Mouse (Mus musculus) frontal cortex, postnatal 14 days (tissue): ENCODE data around the gene Poln.

ENCODE experiments used
- DNase-seq, 2 experiments: peaks; one replicate each; pipeline ENCODE4 v3.0.0; 2022; ENCODE audit warnings: low spot score in 2 of 2

Poln gene

DNA sequence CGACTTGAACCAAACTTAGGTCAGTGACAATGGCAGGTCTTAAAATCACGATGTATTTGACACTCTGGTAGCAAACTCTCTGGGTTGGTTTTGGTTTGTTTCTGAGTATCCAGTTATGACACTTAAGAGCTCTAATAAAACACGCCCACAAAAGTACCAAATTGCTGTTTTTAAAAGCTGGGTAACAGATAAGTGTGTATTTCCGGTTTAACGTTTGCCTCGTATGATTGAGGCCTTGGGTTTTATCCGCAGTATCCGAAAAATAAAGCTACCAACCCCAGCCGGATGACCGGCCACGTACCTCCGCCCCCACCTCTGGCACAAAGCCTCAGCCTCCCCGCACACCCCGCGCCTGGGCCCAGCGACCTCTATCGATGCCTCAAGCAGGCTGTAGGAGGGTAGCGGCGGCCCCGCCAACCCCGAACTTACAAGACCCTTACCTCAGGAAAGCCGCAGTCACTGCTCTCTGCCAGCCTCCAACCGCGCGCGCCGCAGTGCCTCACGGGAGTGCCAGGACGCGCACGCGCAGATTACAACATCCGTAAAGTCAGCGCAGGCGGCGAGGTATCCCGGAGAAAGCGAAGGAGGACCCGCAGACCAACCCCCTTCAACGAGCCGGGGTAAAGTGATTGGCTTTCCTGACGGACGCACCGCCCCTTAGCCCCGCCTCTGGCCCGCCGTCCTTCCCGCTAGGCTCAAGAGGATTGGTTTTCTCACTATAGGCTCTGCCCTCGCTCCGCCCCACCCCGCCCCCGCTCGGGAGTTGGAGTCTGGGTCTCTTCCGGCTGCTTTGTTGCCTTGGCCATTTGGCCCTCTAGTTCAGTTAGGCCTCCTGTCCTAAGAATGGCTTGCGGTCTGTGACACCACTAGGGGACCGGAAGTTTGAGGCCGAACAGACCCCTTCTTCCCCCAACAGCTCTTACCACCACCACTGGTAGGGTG is at the start of gene Poln, which contains the start of gene Haus3:
Poln (minus strand) TSS at position 499 of the 942 bp plus-strand sequence.
Haus3 (minus strand) TSS at position 578 of the 942 bp plus-strand sequence.
- peak; percentile 97 for DNase-seq

DNA sequence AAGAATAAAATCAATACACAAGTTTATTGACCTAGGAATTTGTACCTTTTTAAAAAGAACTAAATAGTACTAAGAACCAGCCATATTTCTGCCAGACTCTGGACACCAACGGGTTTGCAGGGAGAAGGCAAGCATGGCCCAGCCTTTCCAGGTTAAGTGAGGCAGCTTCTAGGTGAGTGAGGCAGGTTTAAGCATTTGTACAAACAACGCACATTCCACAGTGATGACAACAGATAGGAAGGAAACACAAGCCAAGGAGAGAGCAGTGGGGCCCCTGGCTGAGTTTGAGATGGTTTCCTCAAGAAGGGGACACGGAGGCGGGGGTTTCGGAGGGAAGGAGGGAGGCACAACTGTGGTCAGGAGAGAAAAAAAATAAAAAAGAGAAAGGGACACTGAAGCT is 49.4 kb upstream of the Poln start:
- DNase-seq = no peak

DNA sequence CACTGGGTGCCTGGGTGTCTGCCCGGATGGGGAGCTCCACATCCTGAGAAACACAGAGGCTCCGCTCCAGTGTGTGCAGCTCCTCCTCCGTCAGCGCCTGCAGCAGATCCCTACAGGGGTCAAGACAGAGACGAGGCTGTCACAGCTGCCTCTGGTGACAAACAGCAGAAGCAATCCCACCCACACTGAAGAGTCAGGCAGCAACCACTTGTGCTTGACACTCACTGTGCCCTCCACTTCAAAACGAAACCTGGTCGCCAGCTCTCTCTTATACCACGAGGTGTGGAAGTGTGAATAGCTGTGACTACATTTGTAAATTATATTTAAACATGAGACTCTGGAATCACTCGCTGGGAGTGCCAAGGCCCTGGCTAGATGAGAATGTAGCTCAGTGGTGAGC is 48.5 kb upstream of the Poln start:
- DNase-seq = no peak

DNA sequence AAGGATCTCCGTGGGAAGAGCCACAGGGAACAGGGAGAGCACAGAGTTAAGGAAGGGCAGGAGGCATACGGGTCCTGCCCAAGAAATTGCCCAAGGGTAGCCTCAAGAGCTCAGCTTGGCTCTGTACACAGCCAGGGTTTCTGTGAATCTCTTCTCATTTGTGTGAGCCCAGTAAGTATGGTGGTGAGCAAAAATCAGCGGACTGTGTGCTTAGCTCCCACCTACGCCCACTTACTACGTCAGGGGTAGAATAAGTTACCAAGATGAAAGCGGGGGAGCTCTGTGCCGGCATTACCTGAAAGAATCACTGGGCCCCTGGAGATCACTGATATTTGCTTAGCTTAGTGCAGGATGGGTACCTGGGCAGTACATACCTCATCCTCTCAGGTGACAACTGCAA is 46.8 kb upstream of the Poln start:
- DNase-seq = no peak

DNA sequence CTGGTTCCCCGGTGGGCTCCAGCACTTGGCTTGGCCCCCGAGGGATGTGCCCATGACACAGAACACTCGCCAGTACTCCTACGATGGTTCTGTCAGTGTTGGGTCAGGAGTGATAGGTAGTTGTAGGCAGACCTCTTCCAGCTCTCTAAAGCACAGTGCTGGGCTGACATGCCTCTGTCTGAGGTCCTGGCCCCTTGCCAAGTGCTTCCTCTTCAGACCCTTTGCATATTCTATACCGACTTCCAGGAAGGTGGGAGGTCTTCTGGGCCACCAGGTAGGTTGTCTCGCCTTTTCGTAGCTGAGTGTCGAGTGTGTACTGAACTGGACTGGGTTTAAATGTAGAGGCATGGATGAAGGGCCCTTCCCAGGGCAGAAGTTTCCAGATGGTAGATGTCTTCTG is 44.4 kb upstream of the Poln start:
- DNase-seq = no peak

DNA sequence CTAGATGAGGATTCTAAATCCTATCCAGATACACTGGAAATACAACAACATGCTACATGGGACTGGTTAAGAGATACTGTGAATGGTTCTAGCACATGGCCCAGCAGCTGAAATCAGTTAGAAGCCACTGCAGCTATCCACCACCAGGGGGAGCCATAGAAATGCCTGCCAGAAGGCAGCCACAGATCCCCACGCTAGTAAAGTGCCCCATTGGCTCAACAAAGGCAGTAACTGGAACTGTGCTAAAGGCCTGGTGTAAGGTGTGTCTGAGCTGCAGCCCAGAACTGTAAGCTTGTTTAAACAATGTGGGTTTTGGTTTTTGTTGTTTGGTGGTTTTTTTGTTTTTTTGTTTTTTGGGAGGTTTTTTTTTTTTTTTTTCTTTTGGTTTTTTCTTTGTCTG is 41.0 kb upstream of the Poln start:
- peak in 1 of 2 experiments; percentile 58 for DNase-seq

DNA sequence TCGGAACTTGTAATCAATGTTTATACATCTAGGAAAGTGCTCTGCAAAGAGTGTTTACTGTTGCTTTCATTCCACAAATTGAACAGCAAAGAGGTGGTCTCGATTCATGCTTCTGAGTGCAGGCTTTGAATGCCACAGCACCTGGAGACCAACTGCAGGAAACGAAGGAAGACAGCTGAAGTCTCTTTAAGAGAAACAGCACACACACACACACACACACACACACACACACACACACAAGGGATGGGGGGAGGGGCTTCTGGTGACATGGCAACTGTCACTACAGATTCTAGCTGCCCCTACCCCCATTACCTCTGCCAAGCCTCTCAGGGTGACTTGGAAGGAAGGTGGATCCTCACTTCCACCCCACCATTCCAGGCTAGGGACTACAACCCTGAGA is 38.3 kb upstream of the Poln start:
- no peak for DNase-seq

DNA sequence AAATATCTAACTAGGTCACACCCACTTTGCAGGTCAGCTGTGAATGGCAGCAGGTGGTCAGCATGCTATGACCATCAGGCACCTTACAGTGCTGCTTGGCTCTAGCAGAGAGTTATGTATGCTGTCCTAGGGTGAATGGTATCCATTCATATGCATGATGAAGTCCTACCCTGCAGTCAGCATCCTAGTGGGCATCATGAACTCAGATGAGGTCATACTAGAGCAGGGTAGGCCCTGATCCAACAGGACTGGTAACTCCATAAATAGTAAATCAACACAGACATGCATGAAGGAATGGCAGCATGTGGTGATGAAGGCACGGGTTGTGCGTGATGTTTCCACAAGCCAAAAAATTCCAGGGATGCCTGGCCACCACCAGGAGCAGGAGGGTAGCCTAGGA is 36.5 kb upstream of the Poln start:
- DNase-seq = no peak

DNA sequence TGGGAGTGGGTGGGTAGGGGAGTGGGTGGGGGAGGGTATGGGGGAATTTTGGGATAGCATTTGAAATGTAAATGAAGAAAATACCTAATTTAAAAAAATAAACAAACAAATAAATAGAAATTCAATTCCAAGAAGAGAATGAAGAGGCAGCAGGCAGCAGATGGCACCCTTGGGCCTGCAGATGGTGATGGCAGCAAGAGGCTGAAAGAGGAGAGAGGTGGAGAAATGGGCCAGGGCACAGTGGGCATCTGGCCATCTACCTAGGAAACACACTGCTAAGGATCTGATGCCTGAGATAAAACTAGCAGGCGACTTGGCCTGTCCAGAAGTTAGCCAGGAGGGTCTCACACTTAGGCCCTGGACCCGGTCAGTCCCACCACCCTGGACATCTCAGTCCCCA is 35.7 kb upstream of the Poln start:
- no peak for DNase-seq

DNA sequence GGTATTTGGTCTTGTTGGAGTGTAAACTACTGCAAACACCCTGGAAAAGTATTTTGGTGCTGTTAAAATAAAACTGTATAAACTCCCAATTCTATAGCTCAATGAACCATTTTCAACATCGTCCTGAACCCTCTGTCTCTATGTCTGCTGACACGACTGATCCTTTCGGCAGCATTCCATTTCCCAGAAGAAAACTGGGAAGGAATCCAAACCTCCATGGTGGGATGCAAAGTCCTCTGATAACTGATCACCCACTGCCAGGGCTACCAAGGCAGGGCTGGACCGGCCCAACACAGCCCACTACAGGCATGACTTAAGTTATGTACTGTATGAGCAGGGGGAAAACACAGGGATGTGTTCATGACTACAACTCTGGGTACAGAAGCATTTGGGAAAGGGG is 32.8 kb upstream of the Poln start:
- DNase-seq = no peak

DNA sequence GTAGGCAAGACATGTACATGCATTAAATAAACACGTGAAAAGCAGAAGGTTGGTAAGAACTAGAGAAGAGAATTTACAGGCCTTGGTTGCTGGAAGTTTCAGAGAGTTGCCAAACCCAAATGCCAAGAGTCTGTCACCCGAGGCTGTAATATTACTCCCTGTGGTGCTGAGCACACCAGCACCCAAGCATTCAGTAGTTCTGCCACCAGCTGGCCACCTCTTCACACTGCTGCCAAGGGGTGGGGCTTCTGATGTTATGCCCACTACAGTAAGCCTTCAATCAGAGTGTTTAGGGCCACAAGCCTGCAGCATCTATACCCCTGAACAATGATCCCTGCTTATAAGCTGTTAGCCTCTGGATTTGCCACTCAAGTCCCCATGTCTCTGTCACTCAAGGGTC is 32.1 kb upstream of the Poln start:
- DNase-seq = no peak

DNA sequence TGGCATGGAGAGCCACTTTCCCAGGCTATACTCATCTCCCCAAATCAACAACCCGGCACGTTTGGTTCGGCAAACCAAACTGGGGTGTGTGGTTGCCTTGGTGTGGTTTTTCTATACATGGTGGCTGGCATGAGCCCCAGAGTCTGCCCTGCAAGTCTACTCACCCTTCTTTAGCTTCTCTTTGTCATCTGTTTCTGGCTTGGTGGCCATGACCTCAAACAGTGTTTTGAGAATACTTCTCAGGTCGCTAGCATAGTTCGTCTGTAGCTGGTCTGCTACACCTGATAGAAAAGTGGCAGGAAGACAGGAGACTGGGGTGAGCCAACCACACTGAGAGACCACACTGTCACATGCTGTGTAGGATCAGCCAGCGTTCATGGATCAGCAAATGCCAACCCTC is 29.4 kb upstream of the Poln start:
- no peak for DNase-seq

DNA sequence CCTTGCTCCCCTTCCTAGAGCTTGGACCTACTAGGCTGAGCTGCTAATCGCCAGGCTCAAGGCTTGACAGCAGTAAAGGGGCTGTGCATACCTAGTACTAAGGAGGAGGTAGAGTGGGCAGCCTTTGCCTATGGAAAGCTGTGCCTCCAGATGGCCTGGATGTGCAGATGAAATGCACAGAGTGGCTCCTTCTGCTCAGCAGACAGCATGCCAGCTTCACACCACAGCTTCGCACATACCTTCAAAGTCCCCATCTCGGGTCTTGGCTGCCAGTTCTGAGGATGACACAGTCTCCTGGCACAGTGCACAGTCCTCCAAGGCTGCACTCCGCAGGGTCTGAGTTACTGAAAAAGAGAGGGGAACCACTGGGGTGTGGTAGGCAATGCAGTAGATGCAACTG is 28.0 kb upstream of the Poln start:
- peak; percentile 48 to 66 for DNase-seq

DNA sequence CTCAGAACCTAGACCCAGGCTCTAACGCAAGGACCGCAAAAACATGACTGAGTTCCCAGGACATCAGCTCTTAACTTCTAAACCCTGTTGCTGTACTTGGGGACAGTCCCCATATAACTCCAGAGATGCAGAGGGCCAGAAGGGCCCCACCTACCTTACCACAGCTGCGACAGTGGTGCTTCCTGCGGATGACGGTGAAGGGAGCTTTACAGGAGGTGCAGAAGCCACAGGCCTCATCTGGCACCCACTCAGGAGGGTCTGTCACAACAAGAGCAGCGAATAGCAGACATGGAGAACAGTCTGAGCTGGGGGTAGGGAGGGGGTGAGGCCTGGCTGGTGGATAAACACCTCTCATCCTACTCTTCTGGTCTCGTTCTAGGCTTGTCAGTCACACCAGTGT is 27.2 kb upstream of the Poln start:
- no peak for DNase-seq

DNA sequence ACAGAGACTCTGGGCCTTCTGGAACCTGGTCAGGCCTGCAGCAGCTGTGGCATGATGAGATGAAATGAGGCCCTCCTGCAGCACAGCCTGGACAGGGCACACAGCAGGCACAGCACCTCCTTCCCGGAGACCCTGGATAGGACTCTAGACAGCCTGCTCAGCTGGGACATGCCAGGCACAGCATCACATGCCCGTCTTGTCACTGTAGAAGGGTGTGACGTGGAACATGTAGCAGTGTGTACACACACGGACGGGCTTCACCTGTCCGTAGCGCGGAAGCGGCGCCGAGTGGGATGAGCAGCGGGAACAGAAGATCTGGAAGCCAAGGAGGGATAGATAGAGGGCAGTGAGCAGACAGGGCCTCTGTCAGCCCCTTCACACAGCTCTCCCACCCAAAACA is 26.5 kb upstream of the Poln start:
- no peak for DNase-seq

DNA sequence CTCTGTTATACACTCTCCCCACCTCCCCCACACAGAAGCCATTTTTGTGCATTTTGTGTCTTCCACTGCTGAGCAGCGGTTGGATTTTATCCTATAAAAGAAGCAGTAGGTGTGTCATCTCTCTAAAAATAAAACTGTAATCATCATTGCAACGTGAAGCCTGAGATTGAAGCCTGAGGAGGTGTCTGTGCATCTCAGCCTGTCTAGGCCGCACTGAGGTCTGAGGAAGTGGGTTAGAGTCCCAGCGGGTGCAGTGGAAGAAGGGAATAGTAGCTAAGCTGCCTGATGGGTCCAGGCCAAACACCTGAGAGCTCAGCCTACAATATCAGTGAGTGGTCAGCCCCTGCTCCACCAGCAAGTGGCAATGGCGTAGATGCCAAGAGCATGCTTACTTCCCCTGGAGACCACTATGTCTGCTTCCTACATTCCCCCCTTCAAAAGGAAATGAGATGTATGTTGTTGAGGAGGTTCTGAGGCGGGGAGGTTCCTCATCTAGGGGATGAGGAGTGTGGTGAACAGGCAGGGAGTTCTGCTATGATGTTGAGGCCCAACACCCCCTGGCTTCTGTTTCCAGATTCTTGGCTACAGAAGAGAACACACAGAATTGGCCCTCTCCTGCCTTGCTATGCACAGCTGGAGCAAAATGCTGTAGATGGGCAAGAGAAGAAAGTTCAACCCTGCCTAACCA is 25.9 kb upstream of the Poln start:
- no peak for DNase-seq

DNA sequence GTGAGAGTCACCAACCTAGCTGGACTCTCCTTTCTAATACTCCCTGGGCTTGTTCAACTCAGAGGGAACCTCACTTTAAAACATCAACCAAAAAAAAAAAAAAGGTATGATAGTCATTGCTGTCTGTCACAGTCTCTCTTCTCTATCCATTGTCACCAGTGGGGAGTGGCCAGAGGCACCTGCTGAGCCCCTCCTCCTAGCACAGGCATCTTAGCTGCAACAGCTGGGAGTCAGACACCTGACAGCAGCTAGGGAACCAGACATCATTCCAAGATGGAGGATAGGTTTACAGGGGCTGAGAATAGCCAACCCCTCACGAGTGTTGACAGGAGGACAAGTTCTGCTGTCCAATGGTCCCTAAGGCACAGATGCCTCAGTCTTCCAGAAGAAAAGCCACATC is 25.2 kb upstream of the Poln start:
- DNase-seq = no peak

DNA sequence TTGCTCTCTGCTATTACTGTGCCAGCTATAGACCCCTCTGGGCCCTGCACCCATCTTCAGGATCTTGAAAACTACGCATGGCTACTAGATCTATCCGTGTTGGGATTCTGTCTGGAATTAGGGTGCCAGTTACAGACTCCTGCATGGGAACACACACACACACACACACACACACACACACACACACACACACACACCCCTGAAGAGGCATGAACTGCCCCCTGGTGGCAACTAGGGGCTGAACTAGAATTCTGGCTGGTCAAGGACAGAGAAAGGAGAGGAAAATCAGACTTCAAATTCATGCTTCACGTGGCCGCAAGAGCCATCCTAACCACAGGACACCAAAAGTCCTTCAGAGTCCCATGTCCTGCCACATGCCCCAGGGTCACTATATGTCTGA is 22.6 kb upstream of the Poln start:
- no peak for DNase-seq

DNA sequence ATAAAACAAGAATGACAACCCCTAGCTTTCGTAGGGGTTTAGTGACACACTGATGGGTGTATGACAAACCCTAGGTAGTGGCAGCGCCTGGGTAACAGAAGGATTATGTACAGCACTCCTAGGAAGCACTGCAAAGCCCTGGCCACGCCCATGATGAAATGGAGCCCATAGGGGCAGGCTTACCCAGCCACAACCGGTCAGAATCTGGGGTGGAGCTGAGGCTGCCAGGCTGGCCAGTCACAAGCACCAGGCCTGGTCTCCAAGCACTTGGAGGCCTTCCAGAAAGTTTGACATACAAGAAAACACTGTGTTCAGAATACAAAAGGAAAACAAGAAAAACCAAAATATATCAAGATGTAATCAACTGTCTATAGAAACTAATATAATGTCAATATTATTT is 21.8 kb upstream of the Poln start:
- no peak for DNase-seq

DNA sequence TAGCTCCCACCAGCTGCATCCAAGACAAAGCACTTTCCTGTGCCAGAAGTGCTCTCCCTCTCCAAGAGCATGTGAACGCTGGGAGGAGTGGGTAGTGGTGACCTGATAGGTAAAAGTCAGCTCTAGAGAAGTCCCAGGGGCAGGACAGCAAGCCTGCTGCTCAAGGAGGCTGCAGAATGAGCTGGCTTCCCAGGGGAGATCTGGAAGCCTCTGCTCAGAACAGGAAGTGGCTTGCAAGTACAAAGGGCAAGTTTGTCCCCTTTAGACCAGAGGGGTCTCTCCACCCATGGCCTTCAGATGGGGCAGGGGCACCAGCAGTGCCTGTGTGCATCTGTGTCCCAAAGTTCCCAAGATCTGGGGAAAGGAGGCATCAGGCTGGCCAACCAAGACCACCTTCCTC is 20.3 kb upstream of the Poln start:
- DNase-seq = no peak

DNA sequence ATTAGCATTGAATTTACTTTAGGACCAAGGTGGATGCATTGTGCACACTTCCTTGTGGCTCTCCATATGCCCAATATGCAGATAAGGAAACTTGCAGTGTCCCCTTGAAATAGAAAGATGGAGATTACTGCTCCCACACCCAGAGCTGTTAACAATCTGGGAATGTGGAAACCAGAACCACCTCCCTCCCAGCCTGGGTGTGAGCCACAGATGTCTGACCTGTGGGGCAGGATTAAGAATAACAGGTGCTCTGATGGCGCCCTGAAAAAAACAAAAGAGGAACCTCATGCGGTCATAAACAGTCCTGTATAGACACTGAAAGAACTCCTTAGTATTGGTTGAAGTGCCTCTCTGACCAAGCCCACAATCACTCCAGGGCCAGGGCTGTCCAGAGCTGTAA is 19.6 kb upstream of the Poln start:
- no peak for DNase-seq

DNA sequence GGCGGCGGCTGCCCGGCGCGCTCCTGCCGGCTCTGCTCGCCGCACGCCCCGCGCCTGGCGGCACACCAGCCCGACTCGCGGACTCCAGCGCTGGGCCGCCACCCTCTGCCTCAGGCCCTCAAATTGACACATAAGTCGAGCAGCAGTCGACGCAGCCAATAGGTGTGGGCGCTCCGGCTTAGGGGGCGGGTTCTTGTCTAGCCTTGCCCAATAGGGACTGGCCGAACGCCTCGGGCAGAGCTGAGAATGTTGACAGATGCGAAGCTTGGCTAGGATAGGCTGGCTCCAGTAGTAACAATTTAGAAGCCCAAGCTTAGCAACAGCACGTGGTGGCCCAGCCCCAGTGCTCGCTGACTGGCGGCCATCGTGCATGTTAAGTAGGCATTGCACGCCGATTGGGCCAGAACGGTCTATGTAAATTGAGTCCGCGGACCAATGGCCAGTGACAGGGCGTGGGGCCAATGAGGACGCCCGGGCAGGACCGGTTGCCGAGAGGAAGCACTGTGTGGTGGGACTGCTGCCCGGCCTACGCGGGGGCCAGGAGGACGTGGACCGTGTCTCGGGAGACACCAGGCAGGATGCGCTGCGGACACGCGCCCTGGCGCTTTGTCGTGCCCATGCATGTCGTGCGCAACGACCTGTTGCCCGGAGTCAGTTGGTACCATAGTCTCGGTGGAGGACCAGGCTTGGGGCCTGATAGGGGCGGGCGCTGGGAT is 18.5 kb upstream of the Poln start, which contains the start of gene Mxd4:
Mxd4 (minus strand) TSS at position 120 of the 716 bp plus-strand sequence.
- DNase-seq = peak; percentile 99 to 100
